Mouse (Mus musculus): ENCODE results near the gene Stab1.

The Stab1 gene

GRCm38 (mm10) chr14:31131272-31131821, 37.1 kb downstream of the Stab1 start:
- no peak for DNase-seq (ENCODE audit: low read depth)

GRCm38 (mm10) chr14:31130236-31131220, 37.9 kb downstream of the Stab1 start, which contains the start of gene Nt5dc2:
Gene Nt5dc2 (plus strand): TSS chr14:31131053.
- peak; percentile 13 for DNase-seq (ENCODE audit: low read depth)

GRCm38 (mm10) chr14:31129326-31130235, 38.9 kb downstream of the Stab1 start:
- DNase-seq (ENCODE audit: low read depth): no peak

GRCm38 (mm10) chr14:31128826-31129219, 39.6 kb downstream of the Stab1 start, which contains the start of gene Smim4:
Gene Smim4 (minus strand): TSS chr14:31128956.
- peak; percentile 97 for DNase-seq (ENCODE audit: low read depth)

- DNase-seq (ENCODE audit: low read depth): peak; percentile 30
Observed at GRCm38 (mm10) chr14:31128101-31128825, 40.2 kb downstream of the Stab1 start.

GRCm38 (mm10) chr14:31126826-31127225, 41.6 kb downstream of the Stab1 start:
- no peak for DNase-seq (ENCODE audit: low read depth)

GRCm38 (mm10) chr14:31125106-31126075, 43.0 kb downstream of the Stab1 start:
- DNase-seq (ENCODE audit: low read depth): peak; percentile 12

- DNase-seq (ENCODE audit: low read depth): no peak
Observed at GRCm38 (mm10) chr14:31115522-31115921, 52.9 kb downstream of the Stab1 start.

- DNase-seq (ENCODE audit: low read depth): no peak
Observed at GRCm38 (mm10) chr14:31114011-31114410, 54.4 kb downstream of the Stab1 start.

GRCm38 (mm10) chr14:31112187-31112586, 56.3 kb downstream of the Stab1 start:
- no peak for DNase-seq (ENCODE audit: low read depth)

- DNase-seq (ENCODE audit: low read depth): no peak
Observed at GRCm38 (mm10) chr14:31110613-31111012, 57.8 kb downstream of the Stab1 start.

- DNase-seq (ENCODE audit: low read depth): no peak
Observed at GRCm38 (mm10) chr14:31105156-31105555, 63.3 kb downstream of the Stab1 start.

- no peak for DNase-seq (ENCODE audit: low read depth)
Observed at GRCm38 (mm10) chr14:31089918-31090317, 78.5 kb downstream of the Stab1 start.

All from fibroblast of lung, adult 2 months (primary cell).